Mouse (Mus musculus): ENCODE measurements around the gene Kcng4. TPM values are rescaled to one million over a fixed set of nuclear protein-coding genes. Genes with fewer than 3 reads are reported as not detected.

Kcng4 gene
- polyA plus RNA-seq, 1 experiment from 2014 or later: not detected

GRCm38 (mm10) chr8:119590348-119590747, 45.1 kb downstream of the Kcng4 start:
- peaks cover 38% of the 10 kb centered on the region for H3K4me1 ChIP-seq
- 85% methylated on average over 14 of the region's 14 CpGs for WGBS
- H3K9me3 ChIP-seq (replicated peaks): no peaks in the 10 kb centered on the region

GRCm38 (mm10) chr8:119588844-119589243, 46.6 kb downstream of the Kcng4 start:
- H3K4me1 ChIP-seq: peaks cover 29% of the 10 kb centered on the region
- H3K9me3 ChIP-seq (replicated peaks): no peaks in the 10 kb centered on the region
- H3K27me3 ChIP-seq (ENCODE audit: low read depth, poor library complexity, severe bottlenecking): peaks cover 17% of the 10 kb centered on the region
- H3K36me3 ChIP-seq: no peaks in the 10 kb centered on the region
- DNase-seq (ENCODE audit: low spot score): peak; percentile 64
- no peak overlapping the region for H3K4me3 ChIP-seq
- WGBS: 16% methylated on average over 10 of the region's 10 CpGs
- H3K27ac ChIP-seq: no peak overlapping the region

More at GRCm38 (mm10) chr8:119590348-119590747, 45.1 kb downstream of the Kcng4 start:
- DNase-seq (ENCODE audit: low spot score): no peak
- Histone ChIP-seq H3K27me3 (ENCODE audit: low read depth, poor library complexity, severe bottlenecking) (peaks cover 15% of the 10 kb centered on the region), H3K27ac (no peak overlapping the region), H3K36me3 (no peaks in the 10 kb centered on the region), H3K4me3 (no peak overlapping the region)

- no peak overlapping the region for H3K4me3 ChIP-seq
- peaks cover 29% of the 10 kb centered on the region for H3K4me1 ChIP-seq
- H3K27me3 ChIP-seq (ENCODE audit: low read depth, poor library complexity, severe bottlenecking): peaks cover 17% of the 10 kb centered on the region
- WGBS: 69% methylated on average over 4 of the region's 4 CpGs
- H3K36me3 ChIP-seq: no peaks in the 10 kb centered on the region
- DNase-seq (ENCODE audit: low spot score): no peak
- no peak overlapping the region for H3K27ac ChIP-seq
- H3K9me3 ChIP-seq (replicated peaks): no peaks in the 10 kb centered on the region
Observed at GRCm38 (mm10) chr8:119588321-119588720, 47.2 kb downstream of the Kcng4 start.

GRCm38 (mm10) chr8:119585901-119586300, 49.6 kb downstream of the Kcng4 start:
- no peaks in the 10 kb centered on the region for H3K9me3 ChIP-seq (replicated peaks)
- DNase-seq (ENCODE audit: low spot score): no peak
- 20% methylated on average over 24 of the region's 24 CpGs for WGBS
- H3K4me1 ChIP-seq: peaks cover 26% of the 10 kb centered on the region
- no peak overlapping the region for H3K27ac ChIP-seq
- H3K36me3 ChIP-seq: no peaks in the 10 kb centered on the region
- peak overlapping the region; percentile 46 for H3K4me3 ChIP-seq
- peaks cover 21% of the 10 kb centered on the region for H3K27me3 ChIP-seq (ENCODE audit: low read depth, poor library complexity, severe bottlenecking)

- 88% methylated on average over 5 of the region's 5 CpGs for WGBS
- no peak for DNase-seq (ENCODE audit: low spot score)
- H3K4me1 ChIP-seq: peaks cover 7% of the 10 kb centered on the region; the same call in 1 of the 2 replicates
- no peak overlapping the region for H3K27ac ChIP-seq
- no peaks in the 10 kb centered on the region for H3K9me3 ChIP-seq (replicated peaks)
- H3K4me3 ChIP-seq: no peak overlapping the region
- H3K27me3 ChIP-seq (ENCODE audit: low read depth, poor library complexity, severe bottlenecking): peaks cover 50% of the 10 kb centered on the region
- no peaks in the 10 kb centered on the region for H3K36me3 ChIP-seq
Observed at GRCm38 (mm10) chr8:119580441-119581161, 54.9 kb downstream of the Kcng4 start.

GRCm38 (mm10) chr8:119579096-119579495, 56.4 kb downstream of the Kcng4 start:
- 36% methylated on average over 13 of the region's 13 CpGs for WGBS
- peaks cover 56% of the 10 kb centered on the region for H3K27me3 ChIP-seq (ENCODE audit: low read depth, poor library complexity, severe bottlenecking)
- no peak overlapping the region for H3K4me3 ChIP-seq
- H3K4me1 ChIP-seq: peaks cover 17% of the 10 kb centered on the region
- H3K9me3 ChIP-seq (replicated peaks): no peaks in the 10 kb centered on the region
- DNase-seq (ENCODE audit: low spot score): no peak
- H3K36me3 ChIP-seq: no peaks in the 10 kb centered on the region
- no peak overlapping the region for H3K27ac ChIP-seq

- H3K36me3 ChIP-seq: no peaks in the 10 kb centered on the region
Observed at GRCm38 (mm10) chr8:119575366-119575726, 60.1 kb downstream of the Kcng4 start.

GRCm38 (mm10) chr8:119574437-119575365, 60.8 kb downstream of the Kcng4 start, which contains the start of the genes Hsdl1 and Dnaaf1:
Gene Hsdl1 (minus strand): TSS chr8:119575183.
Gene Dnaaf1 (plus strand): TSS chr8:119575235.
- H3K9me3 ChIP-seq (replicated peaks): no peaks in the 10 kb centered on the region
- peak within 1 kb of the TSS; percentile 86 for H3K4me3 ChIP-seq
- peaks cover 69% of the 10 kb centered on the region for H3K27me3 ChIP-seq (ENCODE audit: low read depth, poor library complexity, severe bottlenecking)
- under 1% methylated on average over 97 of the region's 97 CpGs for WGBS
- no peaks in the 10 kb centered on the region for H3K36me3 ChIP-seq
- H3K27ac ChIP-seq: peak within 1 kb of the TSS; percentile 88
- peak; percentile 98 for DNase-seq (ENCODE audit: low spot score)
- peaks cover 24% of the 10 kb centered on the region for H3K4me1 ChIP-seq

More at GRCm38 (mm10) chr8:119575366-119575726, 60.1 kb downstream of the Kcng4 start:
- 2% methylated on average over 16 of the region's 16 CpGs for WGBS
- H3K4me3 ChIP-seq: peak overlapping the region; percentile 86
- peaks cover 74% of the 10 kb centered on the region for H3K27me3 ChIP-seq (ENCODE audit: low read depth, poor library complexity, severe bottlenecking)
- no peaks in the 10 kb centered on the region for H3K9me3 ChIP-seq (replicated peaks)
- peak overlapping the region; percentile 88 for H3K27ac ChIP-seq
- no peak for DNase-seq (ENCODE audit: low spot score)
- H3K4me1 ChIP-seq: peaks cover 18% of the 10 kb centered on the region

Other genes with a start within 250 kb of the Kcng4 start
- 6.3 and 6.7 TPM in 2 replicates for gene Mlycd, start 240.8 kb downstream of the Kcng4 start, polyA plus RNA-seq (2016; fragmentation: Nextera tagmentation; extraction: Ambion mirVana)
- gene Osgin1, start 201.6 kb downstream of the Kcng4 start, polyA plus RNA-seq (2016; fragmentation: Nextera tagmentation; extraction: Ambion mirVana): 0.26 and 0.34 TPM in 2 replicates
- gene Necab2, start 189.0 kb downstream of the Kcng4 start, polyA plus RNA-seq (2016; fragmentation: Nextera tagmentation; extraction: Ambion mirVana): 4.2 and 5.6 TPM in 2 replicates
- gene Slc38a8, start 134.0 kb downstream of the Kcng4 start, polyA plus RNA-seq (2016; fragmentation: Nextera tagmentation; extraction: Ambion mirVana): 0.05 and 0.11 TPM in 2 replicates
- 120 and 129 TPM in 2 replicates for gene Mbtps1, start 76.9 kb downstream of the Kcng4 start, polyA plus RNA-seq (2016; fragmentation: Nextera tagmentation; extraction: Ambion mirVana)
- gene Hsdl1, start 60.5 kb downstream of the Kcng4 start, polyA plus RNA-seq (2016; fragmentation: Nextera tagmentation; extraction: Ambion mirVana): 28.2 and 33.5 TPM in 2 replicates
- 0.06 and 0.14 TPM in 2 replicates for gene Dnaaf1, start 60.4 kb downstream of the Kcng4 start, polyA plus RNA-seq (2016; fragmentation: Nextera tagmentation; extraction: Ambion mirVana)
- gene Taf1c, start 30.5 kb downstream of the Kcng4 start, polyA plus RNA-seq (2016; fragmentation: Nextera tagmentation; extraction: Ambion mirVana): 15.8 and 16.0 TPM in 2 replicates
- not detected in 2 replicates for gene Adad2, start 22.9 kb downstream of the Kcng4 start, polyA plus RNA-seq (2016; fragmentation: Nextera tagmentation; extraction: Ambion mirVana)
- 0.10 TPM in 1 of 2 replicates, not detected in the other for gene Wfdc1, start 30.7 kb upstream of the Kcng4 start, polyA plus RNA-seq (2016; fragmentation: Nextera tagmentation; extraction: Ambion mirVana)
- 2.3 and 2.5 TPM in 2 replicates for gene Atp2c2, start 64.3 kb upstream of the Kcng4 start, polyA plus RNA-seq (2016; fragmentation: Nextera tagmentation; extraction: Ambion mirVana)
- gene Tldc1, start 142.7 kb upstream of the Kcng4 start, polyA plus RNA-seq (2016; fragmentation: Nextera tagmentation; extraction: Ambion mirVana): 13.1 and 14.6 TPM in 2 replicates
- 53.2 and 94.6 TPM in 2 replicates for gene Cotl1, start 204.9 kb upstream of the Kcng4 start, polyA plus RNA-seq (2016; fragmentation: Nextera tagmentation; extraction: Ambion mirVana)
- gene Klhl36, start 226.6 kb upstream of the Kcng4 start, polyA plus RNA-seq (2016; fragmentation: Nextera tagmentation; extraction: Ambion mirVana): 7.2 and 7.9 TPM in 2 replicates